Mouse (Mus musculus) forelimb bud, embryonic 11.5 days (tissue): ENCODE data around the gene Ipmk.

ENCODE experiments used
- DNase-seq: peaks from one replicate; pipeline ENCODE4 v3.0.0-alpha.2; 2012; ENCODE audit warnings: low read depth, low spot score

The Ipmk gene

DNA sequence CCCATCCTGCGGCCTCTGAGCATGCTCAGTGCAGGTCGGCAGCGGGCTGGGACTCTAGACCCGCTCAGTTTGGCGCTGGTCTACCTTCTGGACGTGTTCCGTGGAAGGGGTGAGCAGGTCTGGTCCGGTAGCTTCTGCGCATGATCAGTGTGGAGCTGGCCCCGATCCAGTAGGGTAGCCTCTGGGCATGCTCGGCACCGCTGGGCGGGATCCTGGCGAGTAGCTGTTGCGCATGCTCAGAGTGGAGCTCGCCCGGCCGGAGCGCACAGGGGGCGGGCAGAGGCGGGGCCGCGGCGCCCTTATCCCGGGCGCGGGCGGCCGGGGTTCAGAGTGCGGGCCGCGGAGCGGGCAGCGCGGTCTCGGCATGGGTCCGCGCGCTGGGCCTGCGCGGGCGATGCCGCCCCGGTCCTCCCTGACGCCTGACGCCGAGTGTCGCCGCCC lies at the start of gene Ipmk:
Gene Ipmk, plus strand, starts transcription at position 255 of the 441 bp plus-strand sequence.
- DNase-seq = peak; percentile 96

DNA sequence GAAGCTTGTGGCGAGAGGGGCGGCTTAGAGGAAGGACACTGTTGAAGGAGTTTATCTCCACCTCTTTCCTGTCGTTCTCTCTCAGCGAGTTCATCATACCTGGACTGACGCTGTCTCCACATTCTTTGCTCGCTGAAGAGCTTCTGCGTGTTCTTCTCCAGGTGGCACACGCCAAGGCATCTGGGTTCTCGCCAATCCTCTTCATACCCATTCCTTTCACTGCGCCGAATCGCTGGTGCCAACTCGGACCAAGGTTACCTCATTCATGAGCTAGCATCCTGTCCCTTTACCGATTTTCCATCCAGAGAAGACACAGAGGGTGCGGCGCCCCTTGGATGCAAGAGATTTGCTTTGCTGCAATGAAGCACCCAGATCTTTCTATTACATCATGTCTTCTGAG lies 47.4 kb upstream of the Ipmk start:
- no peak for DNase-seq

DNA sequence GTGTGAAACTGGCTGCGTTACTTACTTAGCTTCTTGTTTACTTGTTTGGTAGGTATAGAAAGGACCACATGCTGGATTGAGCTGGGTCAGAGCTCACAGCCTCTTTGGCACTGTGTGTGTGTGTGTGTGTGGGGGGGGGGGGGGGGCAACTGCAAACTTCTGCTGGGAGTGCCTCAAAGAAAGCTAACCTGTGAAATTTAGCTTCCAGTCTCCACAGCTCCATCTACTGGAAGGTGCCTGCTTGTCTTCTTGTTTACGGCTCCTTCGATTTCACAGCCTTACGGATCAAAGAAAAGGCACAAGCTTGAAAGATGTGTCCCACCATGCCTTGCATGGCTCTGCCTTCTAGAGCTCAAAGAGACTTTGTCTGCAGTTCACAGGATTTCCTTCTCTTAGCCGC lies 45.1 kb upstream of the Ipmk start:
- no peak for DNase-seq

DNA sequence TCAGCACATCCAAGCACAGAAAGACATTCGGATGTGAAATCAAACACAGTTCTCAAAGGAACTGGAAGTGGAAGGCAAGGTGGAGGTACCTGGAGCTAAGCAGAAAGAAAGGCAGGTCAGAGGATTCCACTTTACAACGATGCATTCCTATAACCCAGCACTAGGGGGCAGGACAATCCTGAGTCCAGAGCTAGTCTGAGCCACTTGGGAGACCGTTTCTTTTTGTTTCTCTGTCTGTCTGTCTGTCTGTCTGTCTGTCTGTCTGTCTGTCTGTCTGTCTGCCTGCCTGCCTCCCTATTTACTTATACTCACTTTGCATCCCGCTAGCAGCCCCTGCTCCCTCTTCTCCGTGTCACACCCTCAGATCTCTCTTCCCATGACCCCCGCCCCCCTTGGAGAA lies 41.4 kb upstream of the Ipmk start:
- peak; percentile 51 for DNase-seq

DNA sequence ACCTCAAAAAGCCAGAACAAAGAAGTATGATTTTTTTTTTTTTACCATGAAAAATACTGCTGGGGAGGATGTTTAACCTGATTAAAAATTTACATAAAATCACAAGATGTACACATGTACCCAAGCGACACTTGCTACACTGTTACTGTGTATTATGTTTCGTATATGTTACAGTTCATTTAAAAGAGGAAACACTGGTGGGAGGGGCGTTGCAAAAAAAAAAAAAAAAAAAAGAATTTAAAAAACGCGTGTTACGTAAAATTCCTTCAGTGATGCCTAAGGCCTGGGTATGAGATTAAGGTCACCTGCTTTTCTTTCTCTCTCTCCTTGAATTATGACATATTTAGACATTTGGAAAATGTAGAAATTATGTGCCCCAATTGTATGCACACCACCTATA lies 40.8 kb upstream of the Ipmk start:
- no peak for DNase-seq

DNA sequence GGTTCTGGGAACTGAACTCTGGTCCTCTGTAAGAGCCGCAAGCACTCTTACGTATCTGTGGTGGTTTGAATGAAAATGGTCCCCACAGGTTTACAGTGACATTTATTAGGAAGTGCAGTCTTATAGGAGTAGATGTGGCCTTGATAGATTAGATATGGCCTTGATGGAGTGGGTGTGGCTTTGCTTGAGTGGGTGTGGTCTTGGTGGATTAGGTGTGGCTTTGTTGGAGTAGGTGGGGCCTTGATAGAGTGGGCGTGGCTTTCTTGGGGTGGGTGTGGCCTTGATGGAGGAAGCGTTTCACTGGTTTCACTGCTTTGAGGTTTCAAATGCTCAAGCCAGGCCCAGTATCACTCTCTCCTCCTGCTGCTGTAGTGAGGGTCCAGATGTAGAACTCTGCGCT lies 39.4 kb upstream of the Ipmk start:
- no peak for DNase-seq

DNA sequence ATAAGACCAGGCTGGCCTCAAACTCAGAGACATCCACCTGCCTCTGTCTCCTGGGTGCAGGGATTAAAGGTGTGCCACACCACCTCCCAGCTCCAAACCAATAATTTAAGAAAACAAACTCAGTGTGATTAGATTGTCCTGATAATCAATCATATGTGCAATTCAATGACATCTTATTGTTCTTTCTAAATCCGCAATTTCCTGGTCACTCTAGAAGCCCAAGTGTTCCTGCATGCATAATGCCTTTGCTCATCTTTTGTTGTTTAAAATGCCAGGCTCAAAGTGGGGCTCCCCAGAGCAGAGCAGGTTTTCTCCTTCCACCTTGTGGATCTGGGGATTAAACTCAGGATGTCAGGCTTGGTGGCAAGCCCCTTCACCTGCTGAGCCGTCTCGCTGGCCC lies 37.3 kb upstream of the Ipmk start:
- DNase-seq = no peak

DNA sequence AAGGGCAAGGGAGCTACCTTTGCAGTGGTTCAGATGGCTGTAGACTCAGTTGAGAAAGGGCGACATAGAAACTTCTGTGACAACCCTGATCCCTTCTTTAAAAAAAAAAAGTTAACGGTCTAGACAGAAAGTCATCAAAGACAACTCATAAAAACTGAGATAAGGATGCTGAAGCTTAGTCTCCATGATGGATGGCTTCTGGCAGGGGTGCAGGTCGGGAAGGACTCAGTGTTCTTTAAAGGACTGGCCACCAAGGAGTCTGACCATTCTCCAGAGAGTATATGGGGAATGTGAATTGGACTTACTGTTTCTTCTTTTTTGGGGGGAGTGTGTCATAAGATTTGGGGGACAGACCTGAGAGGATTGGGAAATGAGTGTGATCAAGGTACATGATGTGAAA lies 33.0 kb upstream of the Ipmk start:
- DNase-seq = no peak

DNA sequence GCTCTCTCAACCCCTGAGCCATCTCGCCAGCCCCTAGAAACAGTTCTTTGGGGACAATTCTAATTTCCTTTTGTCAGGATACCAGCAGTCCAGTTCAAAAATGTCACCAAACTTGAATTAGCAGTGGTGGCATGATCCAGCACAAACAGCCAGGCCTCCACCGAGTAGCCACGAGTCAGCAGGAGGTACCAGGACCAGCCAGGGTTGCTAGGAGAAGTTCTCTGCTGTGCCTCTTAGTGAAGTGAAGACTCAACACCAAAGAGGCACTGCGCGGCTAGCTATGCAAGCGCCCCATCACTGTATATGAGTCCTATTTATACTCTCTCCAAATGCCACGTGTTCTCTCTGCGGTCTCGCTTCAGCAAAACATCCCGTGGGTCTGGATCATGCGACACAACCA lies 31.5 kb upstream of the Ipmk start:
- DNase-seq = no peak

DNA sequence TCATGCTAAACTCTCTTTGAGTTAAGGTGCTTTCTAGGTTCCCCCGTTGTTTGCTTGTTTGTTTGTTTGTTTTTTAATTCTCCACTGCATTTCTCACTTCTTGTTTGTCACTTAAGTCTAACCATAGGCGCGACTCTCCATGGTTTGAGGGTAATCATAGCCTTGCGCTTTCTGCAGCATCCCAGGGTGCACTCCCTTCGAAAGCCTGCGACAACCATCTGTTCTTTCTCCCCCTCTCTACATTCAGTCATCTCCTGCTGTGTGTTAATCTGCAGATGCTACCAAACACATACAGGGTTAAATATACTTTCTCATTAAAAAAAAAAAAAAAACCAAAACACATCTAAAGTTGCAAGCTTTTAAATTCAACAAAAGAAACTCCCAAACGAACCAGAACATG lies 31.1 kb upstream of the Ipmk start:
- no peak for DNase-seq

DNA sequence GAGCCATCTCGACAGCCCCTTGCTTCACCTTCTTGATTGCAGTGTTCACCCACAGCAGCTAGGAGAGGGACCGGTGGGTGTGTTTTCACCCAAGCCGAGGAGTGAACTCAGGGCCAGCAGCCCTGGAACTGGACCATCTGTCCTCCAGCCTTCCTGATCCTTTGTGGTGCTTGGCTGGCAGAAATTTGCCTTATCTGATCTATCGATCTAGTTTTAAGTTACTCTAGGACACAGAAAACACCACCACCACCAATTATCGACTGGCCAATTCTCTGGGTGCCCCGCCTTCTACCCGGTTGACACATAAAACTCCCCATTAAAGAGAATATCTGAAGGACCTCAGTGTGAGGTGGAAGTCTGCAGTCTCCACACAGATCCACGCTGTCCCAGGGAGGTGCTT lies 23.9 kb upstream of the Ipmk start:
- no peak for DNase-seq

DNA sequence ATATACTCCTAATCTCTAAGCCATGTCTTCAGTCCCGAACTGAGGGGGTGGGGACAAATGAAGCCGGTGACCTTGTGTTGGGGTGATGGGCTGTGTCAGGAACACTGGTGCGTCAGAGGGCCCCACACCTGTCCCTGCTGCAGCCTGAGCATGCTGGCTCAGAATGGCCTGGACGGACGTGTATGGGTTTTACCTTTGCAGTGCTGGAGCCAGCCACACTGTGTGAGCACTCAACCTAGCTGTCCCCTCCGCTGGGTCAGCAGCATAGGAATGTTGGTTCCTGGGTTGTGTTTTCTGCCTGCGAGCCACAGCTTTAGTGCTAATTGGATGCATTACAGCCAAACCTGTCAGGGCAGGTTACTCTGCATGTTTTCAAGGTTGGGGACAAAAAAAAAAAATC lies 21.4 kb upstream of the Ipmk start:
- DNase-seq = no peak

DNA sequence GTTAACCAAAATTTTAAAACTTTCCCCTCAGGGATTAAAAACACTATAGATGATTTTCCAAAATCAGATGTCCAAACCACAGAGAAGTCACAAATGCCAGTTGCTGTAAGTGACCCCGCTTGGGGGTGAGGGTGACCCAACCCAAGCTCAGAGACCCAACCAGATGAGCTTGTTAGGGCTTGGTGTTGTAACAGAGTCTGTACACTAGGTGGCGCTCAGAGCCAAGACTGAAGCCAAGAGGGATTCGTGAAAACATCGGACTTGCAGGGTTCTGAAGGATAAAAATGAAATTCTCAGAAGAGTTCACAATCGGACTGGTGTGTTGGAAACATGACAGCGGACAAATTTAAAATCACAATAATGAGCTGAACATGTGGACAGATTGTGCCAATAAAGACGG lies 20.8 kb upstream of the Ipmk start:
- DNase-seq = peak; percentile 81

DNA sequence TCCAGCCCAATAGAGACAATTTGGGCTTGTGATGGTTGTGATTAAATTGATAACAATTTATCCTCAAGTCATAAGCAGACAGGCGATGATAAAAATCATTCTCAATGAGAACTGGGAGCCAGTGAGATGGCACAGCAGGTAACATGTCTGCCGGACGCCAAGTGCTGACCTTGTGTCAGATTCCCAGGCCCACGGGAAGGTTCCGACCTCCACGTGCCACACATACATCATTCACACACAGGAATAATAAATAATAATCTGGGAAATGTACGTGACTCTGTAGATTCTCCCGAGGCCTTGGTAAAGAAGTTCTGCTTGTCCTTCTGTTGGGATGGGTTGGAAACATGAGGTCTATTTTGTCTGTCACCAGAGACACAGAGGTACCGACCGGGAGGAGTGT lies 20.2 kb upstream of the Ipmk start:
- DNase-seq = no peak

DNA sequence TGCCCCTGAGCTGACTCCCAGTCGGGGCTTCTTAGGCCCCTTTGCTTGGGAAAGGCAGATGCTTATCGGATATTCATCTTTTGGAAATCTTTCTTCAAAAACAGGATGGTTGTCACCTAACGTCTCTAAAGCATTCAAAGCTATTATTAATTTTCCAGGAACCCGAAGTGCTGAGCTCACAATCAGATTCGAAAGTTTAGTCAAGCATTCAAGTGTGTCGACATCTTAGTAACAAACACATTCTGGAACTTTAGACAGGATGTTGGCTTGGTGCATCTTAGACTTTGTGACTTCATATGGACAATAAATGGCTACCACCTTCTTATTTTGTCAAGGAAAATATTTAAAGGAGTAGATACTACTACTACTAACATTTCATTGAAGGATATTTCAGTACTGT lies 19.2 kb upstream of the Ipmk start:
- DNase-seq = no peak

DNA sequence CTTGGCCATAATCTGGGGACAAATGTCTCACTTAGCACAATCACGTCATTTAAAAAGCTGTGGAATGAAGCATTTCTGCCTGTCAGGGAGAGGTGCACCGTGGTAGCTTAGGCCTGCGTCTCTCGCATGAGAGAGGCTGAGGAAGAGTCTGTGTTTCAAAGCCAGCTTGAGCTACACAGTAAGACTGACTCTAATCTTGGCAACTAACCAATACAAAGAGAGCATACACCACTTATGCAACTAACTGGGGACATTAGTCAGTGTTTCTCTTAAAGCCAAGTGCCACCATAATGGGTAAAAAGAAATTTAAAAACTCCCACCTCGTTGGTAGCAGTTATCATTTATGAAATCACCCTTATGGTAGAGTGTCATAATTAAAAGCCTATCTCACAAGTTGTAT lies 18.7 kb upstream of the Ipmk start:
- DNase-seq = no peak

DNA sequence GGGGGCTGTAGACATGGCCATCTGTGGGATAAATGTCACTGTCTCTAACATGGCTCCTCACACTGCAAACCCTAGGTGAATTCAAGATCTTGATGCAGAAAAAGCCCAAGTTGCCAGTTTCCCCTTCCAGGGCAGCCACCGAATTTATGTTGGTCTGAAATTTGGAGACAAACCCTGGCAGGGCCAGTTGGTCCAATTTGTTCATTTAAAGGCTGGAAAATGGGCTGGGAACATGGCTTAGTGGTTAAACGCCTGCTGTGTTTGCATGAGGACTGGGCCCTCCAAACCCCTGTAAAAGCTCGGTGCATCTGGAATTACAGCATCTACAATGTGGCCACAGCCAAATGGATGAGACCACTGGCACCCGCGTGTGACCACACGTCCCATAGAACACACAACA lies 18.3 kb upstream of the Ipmk start:
- no peak for DNase-seq

DNA sequence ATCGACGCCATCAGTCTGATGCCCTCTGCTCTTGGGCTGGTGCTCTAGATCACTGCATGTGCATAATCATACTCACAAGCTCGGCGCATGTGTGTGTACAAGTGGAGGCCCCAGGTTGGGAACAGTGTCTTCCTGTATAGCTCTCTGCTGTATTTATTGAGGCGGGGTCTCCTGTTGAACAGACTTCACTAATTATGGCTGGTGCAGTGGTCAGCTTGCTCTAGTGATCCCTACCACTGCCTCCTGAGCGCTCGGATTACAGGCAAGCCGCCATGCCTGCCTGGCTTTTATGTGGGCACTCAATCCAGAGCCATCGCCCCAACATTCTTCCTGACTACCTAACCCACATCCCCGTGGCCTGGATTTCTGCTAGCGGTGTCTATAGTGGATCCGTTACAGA lies 17.5 kb upstream of the Ipmk start:
- no peak for DNase-seq

DNA sequence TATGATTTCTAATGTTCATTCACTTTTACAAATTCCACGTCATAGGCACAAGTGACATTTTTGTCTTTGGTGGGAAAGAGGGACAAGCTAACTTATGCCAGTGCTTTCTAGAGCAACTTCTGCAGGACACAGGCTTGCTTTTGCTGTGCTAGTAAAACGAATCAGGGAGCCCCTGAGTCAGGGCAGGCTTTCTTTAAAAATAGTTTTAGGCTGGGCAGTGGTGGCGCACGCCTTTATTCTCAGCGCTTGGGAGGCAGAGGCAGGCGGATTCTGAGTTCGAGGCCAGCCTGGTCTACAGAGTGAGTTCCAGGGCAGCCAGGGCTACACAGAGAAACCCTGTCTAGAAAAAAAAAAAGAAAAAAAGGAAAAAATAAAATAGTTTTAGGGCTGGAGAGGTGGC lies 15.7 kb upstream of the Ipmk start:
- no peak for DNase-seq

DNA sequence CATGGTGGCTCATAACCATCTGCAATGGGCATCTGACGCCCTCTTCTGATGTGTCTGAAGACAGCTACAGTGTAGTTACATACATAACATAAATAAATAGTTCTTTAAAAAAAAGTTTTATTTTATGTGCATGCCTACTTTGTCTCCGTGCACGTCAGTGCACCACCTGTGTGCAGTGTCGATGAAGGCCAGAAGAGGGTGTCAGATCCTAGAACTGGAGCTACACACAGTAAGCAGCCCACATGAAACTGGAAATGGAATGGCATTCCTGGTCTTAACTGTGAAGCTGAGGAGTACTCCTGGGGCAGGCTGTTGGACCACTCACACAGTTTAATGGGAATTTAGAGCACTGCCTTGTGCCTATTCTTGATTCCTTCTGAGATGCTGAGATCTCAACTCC lies 15.2 kb upstream of the Ipmk start:
- no peak for DNase-seq

DNA sequence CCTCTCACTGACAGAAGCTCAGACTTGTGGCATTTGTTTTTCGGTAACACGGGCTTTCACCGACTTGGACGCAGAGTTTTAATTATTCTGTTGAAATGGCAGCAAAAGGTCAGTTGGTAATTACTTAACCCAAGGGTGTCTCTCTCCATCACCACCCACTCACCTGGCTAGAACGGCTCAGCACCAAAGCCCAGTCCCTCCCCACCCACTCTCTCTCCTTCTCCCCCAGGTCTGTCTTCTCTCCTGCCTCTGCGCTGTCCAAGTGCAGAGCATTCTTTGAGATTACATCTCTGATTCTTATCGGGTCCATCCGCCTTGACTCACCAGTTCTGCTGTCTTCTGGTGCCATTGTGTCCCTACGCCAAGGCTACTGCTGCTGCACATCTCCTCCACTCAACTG lies 14.7 kb upstream of the Ipmk start:
- DNase-seq = no peak

DNA sequence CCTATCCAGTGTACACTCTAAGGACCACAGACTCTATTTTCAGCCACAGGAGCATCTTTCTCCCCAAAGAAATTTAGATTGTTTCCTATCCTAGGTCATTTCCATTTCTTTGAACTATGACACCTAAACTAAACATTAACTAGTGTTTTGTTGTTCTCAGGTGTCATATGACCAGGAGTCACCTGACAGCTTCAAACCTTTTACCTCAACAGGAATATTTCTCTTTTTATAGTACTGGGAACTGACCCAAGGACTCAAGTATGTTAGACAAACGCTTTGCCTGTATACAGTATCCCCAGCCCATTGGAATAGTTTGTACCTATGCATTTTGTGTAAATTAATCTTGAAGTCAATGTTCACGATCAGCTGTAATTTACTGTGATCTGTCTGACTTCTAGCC lies 9.8 kb upstream of the Ipmk start:
- DNase-seq = no peak

DNA sequence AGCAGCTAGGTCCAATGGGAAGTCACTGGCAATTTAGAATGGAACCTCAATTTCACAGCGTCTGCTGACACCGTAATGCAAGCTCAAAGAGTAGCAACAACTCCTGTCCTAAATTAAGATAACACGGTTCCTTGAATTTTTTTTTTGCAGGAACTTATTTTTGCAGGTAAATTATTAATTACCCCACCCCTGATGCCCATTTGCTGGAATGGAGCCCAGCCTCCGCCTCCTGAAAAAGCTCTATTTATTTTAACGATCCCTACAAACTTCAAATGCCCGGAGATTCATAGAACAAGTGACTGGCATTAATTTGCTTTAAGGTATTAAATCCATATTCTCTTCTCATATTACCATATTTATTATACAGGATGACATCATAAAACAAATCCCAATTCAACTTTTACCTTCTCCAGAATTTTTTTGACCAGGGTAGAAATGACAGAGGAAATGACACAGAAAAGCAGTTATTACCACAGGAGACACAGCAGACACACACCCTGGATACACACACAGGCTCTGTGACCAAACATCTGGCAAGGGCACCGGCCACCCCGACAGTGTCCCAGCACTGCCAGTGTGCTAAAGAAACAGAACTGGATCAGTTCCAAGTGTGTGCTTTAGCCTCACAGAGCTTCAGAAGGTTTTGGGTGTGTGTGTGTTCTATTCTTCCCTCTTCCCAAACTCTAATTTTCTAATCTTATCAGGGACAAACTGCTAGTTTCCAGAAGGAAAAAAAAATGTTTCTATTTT lies 9.2 kb upstream of the Ipmk start:
- DNase-seq = no peak

DNA sequence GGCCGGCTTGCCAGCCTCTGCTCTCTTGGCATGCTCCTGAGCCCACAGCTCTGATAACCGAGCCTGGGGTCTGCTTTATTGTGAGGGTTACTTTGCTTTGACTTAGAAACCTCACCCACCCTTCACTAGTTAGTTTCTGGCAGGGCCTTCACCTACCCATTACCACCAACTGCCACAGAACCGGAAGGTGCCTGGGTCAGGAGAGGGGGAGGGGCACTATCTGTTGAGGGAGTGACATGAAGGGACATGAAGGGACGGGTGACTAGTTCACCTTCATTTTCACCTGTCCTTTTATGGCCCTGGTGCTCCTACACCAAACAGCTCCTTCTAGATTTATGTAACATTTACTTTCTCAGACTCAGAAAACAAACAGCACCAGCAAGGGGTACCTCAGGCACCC lies 8.1 kb upstream of the Ipmk start:
- no peak for DNase-seq
